Mouse (Mus musculus): ENCODE measurements at regions not wholly inside any gene's neighbourhood (a gene's known extent, or its start where the extent isn't known, plus 50 kb on each side); places are given as distances from the start of the nearest gene placed in this dataset.

DNA sequence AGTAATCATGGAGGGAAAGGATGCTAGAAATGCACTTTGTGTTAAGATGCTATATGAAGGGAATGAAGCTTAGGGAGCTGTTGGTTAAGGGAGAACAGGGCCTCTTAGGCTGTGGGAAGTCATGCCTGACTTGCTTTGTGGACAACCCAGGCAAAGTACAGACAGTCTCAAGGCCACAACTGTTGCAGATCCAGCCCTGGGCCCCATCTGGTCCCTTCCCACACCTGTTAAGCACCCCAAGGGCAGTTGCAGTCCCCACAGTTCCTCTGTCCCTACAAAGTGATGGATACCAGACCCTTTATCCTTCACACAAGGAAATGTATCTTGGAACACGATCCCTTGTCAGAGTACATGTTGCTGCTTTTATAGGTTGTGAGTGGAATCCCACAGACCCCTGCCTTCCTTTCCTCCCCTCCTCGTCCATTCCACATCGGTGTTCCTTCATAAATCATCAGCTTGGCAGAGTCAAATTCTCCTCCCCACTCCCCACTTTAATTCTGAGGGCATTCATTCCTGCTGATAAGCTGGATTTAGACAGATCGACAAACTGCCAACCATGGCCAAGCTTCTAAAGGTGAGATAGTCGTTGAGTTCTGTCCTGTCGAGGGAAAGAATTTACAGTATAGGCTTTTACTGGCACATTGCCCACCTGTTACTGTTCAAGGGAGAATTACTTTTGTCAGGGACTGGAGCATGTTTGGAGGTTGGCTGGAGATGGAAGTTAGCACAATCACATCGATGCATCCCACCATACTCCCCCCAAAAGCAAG, 153.4 kb downstream of the Adamts15 start:
- no peak for TF ChIP-seq CTCF (IDR thresholded peaks at IDR 0.05; ENCODE audit: low read depth, low read length)
- no peak for TF ChIP-seq POLR2A (IDR thresholded peaks at IDR 0.05; ENCODE audit: extremely low read depth, insufficient read depth, low read length)
- H3K36me3 ChIP-seq (ENCODE audit: control insufficient read depth, insufficient read depth, low read length), result no peaks in the 10 kb centered on the region
- H3K79me2 ChIP-seq (ENCODE audit: control insufficient read depth, insufficient read depth, low read length), result no peaks in the 10 kb centered on the region
- H3K9ac ChIP-seq (ENCODE audit: low read depth, low read length), result no peak overlapping the region
- H3K4me1 ChIP-seq (ENCODE audit: control insufficient read depth, insufficient read depth, low read length), result no peaks in the 10 kb centered on the region
- no peak overlapping the region for H3K4me3 ChIP-seq (ENCODE audit: insufficient read depth, low read depth, low read length)
- WGBS, result 86% methylated on average over 7 of the region's 7 CpGs
- DNase-seq (ENCODE audit: extremely low read depth, low read depth, low spot score), result no peak
- H3K27ac ChIP-seq (replicated peaks; ENCODE audit: insufficient read depth, low read depth, low read length), result no peak overlapping the region
- no peaks in the 10 kb centered on the region for H3K27me3 ChIP-seq (ENCODE audit: control insufficient read depth, insufficient read depth, low read length)

DNA sequence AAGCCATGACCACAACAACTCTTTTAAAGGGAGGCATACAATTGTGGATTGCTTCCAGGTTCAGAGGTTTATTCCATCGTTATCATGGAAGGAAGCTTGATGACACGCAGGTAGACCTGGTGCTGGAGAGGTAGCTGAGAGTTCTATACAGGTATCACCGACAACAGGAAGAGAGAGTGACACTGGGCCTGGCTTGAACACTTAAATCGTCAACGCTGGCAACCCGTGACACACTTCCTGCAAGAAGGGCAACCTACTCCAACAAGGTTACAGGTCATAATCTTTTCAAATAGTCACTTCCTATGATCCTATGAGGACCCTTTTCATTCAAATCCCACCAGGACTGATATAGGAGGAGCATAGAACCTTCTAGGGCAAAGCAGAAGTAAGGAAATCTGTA, 155.6 kb downstream of the Adamts15 start:
- no peak for TF ChIP-seq POLR2A (IDR thresholded peaks at IDR 0.05; ENCODE audit: extremely low read depth, insufficient read depth, low read length)
- TF ChIP-seq CTCF (IDR thresholded peaks at IDR 0.05; ENCODE audit: low read depth, low read length), result no peak
- Histone ChIP-seq H3K79me2 (ENCODE audit: control insufficient read depth, insufficient read depth, low read length) (no peaks in the 10 kb centered on the region), H3K4me3 (ENCODE audit: insufficient read depth, low read depth, low read length) (no peak overlapping the region), H3K27me3 (ENCODE audit: control insufficient read depth, insufficient read depth, low read length) (no peaks in the 10 kb centered on the region), H3K4me1 (ENCODE audit: control insufficient read depth, insufficient read depth, low read length) (no peaks in the 10 kb centered on the region), H3K27ac (replicated peaks; ENCODE audit: insufficient read depth, low read depth, low read length) (no peak overlapping the region), H3K36me3 (ENCODE audit: control insufficient read depth, insufficient read depth, low read length) (no peaks in the 10 kb centered on the region), H3K9ac (ENCODE audit: low read depth, low read length) (no peak overlapping the region)
- 86% methylated on average over 6 of the region's 6 CpGs for WGBS
- DNase-seq (ENCODE audit: extremely low read depth, low read depth, low spot score), result no peak

DNA sequence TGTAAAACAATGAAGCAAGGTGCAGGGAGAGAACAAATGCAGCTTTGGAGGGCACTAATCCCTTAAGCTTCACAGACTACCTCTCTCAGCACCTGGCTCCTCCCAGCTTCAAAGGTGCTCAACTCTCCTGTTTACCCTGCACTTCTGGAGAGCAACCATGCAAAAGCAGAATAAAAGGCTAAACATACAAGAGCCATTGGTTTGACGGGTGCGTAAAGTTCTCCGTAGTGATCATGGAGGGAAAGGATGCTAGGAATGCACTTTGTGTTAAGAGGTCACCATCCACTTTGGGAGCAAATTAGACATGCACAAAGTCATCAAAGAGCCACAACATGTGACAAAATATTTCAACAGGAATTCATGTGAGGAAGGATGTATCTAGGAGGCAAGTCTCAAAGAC, 156.1 kb downstream of the Adamts15 start:
- Histone ChIP-seq H3K27ac (replicated peaks; ENCODE audit: insufficient read depth, low read depth, low read length) (no peak overlapping the region), H3K4me3 (ENCODE audit: insufficient read depth, low read depth, low read length) (no peak overlapping the region), H3K27me3 (ENCODE audit: control insufficient read depth, insufficient read depth, low read length) (no peaks in the 10 kb centered on the region), H3K79me2 (ENCODE audit: control insufficient read depth, insufficient read depth, low read length) (no peaks in the 10 kb centered on the region), H3K4me1 (ENCODE audit: control insufficient read depth, insufficient read depth, low read length) (no peaks in the 10 kb centered on the region), H3K9ac (ENCODE audit: low read depth, low read length) (no peak overlapping the region), H3K36me3 (ENCODE audit: control insufficient read depth, insufficient read depth, low read length) (no peaks in the 10 kb centered on the region)
- WGBS, result 77% methylated on average over 3 of the region's 3 CpGs
- no peak for TF ChIP-seq POLR2A (IDR thresholded peaks at IDR 0.05; ENCODE audit: extremely low read depth, insufficient read depth, low read length)
- no peak for TF ChIP-seq CTCF (IDR thresholded peaks at IDR 0.05; ENCODE audit: low read depth, low read length)
- DNase-seq (ENCODE audit: extremely low read depth, low read depth, low spot score), result no peak

DNA sequence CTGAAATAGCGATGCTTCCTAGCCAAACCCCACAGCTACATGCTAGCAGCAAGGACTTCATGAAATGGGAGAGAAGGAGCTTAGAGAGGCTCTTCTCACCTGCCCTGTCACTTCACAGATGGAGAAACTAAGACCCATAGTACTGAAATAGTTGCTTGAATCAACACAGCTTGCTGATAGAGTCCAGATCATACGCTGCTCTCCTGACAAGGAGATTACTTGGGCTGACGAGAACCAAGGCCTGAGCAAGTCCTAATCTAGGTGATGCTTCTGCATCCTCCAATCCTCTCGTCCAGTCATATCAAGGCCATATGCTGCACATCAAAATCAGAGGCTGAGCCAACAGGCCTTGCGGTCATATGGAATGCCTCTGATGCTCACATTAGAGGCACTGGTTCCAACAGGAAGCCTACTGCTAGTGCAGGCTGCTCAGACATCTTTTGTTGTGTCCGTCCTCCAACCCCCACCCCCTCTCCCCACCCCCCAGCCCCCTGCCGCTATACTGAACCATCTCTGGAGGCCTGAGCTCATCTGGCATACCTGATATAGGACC, 157.2 kb downstream of the Adamts15 start:
- DNase-seq (ENCODE audit: extremely low read depth, low read depth, low spot score), result no peak
- Histone ChIP-seq H3K27ac (replicated peaks; ENCODE audit: insufficient read depth, low read depth, low read length) (no peak overlapping the region), H3K9ac (ENCODE audit: low read depth, low read length) (no peak overlapping the region), H3K79me2 (ENCODE audit: control insufficient read depth, insufficient read depth, low read length) (no peaks in the 10 kb centered on the region), H3K4me3 (ENCODE audit: insufficient read depth, low read depth, low read length) (no peak overlapping the region), H3K36me3 (ENCODE audit: control insufficient read depth, insufficient read depth, low read length) (no peaks in the 10 kb centered on the region), H3K4me1 (ENCODE audit: control insufficient read depth, insufficient read depth, low read length) (no peaks in the 10 kb centered on the region), H3K27me3 (ENCODE audit: control insufficient read depth, insufficient read depth, low read length) (no peaks in the 10 kb centered on the region)
- WGBS, result 80% methylated on average over 7 of the region's 7 CpGs
- TF ChIP-seq CTCF (IDR thresholded peaks at IDR 0.05; ENCODE audit: low read depth, low read length) (no peak), POLR2A (IDR thresholded peaks at IDR 0.05; ENCODE audit: extremely low read depth, insufficient read depth, low read length) (no peak)

DNA sequence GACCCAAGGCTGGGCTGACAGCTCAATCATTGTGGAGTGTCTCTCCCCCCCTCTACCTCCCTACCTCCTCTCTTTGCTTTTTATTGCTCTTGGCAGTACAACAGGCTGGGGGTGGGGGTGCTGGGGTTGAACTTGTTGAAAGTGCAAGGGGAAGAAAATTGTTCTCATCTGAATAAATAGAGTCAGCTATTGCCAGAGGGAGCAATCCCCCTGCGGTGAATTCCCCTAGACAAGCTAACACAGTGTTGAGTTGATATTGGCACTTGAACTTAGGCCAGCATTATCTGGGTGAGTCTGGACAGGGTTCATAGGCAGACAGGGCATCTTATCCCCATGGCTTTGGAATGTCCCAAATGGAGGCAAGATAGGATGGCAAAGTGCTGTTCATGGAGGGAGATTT, 159.3 kb downstream of the Adamts15 start:
- no peaks in the 10 kb centered on the region for H3K36me3 ChIP-seq (ENCODE audit: control insufficient read depth, insufficient read depth, low read length)
- WGBS, result 79% methylated on average over 1 of the region's 1 CpGs
- TF ChIP-seq POLR2A (IDR thresholded peaks at IDR 0.05; ENCODE audit: extremely low read depth, insufficient read depth, low read length) (no peak), CTCF (IDR thresholded peaks at IDR 0.05; ENCODE audit: low read depth, low read length) (no peak)

DNA sequence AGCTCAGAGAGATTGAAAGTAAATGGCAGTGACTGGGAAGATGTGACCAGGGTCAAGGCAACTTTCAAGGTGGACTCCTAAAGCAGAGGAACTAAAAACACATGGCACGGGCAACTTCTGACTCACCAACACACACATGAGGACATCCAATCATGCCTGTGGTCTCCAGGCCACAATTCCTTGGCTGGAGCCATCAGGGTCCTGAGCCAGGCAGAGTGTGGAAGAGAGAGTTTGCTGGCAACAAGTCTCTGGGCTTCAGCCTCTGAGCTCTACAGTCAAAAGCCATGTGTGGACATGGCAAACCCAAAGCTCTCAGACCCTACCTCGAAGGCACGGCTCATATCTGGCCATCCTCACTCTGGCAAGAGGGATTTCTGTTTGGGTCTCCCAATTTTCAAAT, 164.1 kb downstream of the Adamts15 start:
- Histone ChIP-seq H3K9ac (ENCODE audit: low read depth, low read length) (no peak overlapping the region), H3K4me1 (ENCODE audit: control insufficient read depth, insufficient read depth, low read length) (no peaks in the 10 kb centered on the region), H3K27me3 (ENCODE audit: control insufficient read depth, insufficient read depth, low read length) (no peaks in the 10 kb centered on the region), H3K4me3 (ENCODE audit: insufficient read depth, low read depth, low read length) (no peak overlapping the region), H3K36me3 (ENCODE audit: control insufficient read depth, insufficient read depth, low read length) (no peaks in the 10 kb centered on the region), H3K79me2 (ENCODE audit: control insufficient read depth, insufficient read depth, low read length) (no peaks in the 10 kb centered on the region), H3K27ac (replicated peaks; ENCODE audit: insufficient read depth, low read depth, low read length) (no peak overlapping the region)
- no peak for DNase-seq (ENCODE audit: extremely low read depth, low read depth, low spot score)
- WGBS, result 88% methylated on average over 3 of the region's 3 CpGs
- TF ChIP-seq CTCF (IDR thresholded peaks at IDR 0.05; ENCODE audit: low read depth, low read length), result no peak
- TF ChIP-seq POLR2A (IDR thresholded peaks at IDR 0.05; ENCODE audit: extremely low read depth, insufficient read depth, low read length), result no peak

More for the DNA sequence above, 159.3 kb downstream of the Adamts15 start:
- peak; percentile 37 for DNase-seq (ENCODE audit: extremely low read depth, low read depth, low spot score)
- Histone ChIP-seq H3K4me1 (ENCODE audit: control insufficient read depth, insufficient read depth, low read length) (no peaks in the 10 kb centered on the region), H3K79me2 (ENCODE audit: control insufficient read depth, insufficient read depth, low read length) (no peaks in the 10 kb centered on the region), H3K27me3 (ENCODE audit: control insufficient read depth, insufficient read depth, low read length) (no peaks in the 10 kb centered on the region), H3K9ac (ENCODE audit: low read depth, low read length) (no peak overlapping the region), H3K27ac (replicated peaks; ENCODE audit: insufficient read depth, low read depth, low read length) (no peak overlapping the region), H3K4me3 (ENCODE audit: insufficient read depth, low read depth, low read length) (no peak overlapping the region)

All from liver, adult 2 months (tissue).